Mouse (Mus musculus) liver, embryonic 14.5 days (tissue): ENCODE measurements around the gene Med24. TPM values are rescaled to one million over a fixed set of nuclear protein-coding genes. Genes with fewer than 3 reads are reported as not detected.

Source experiments
- ATAC-seq: fragments of 200-750 bp; cut with Nextera tagmentation; 2 replicates; pipeline ENCODE4 v1.8.0; 2017; ENCODE audit warnings: moderate number of reproducible peaks, mild to moderate bottlenecking, moderate library complexity; ENCODE audit not compliant: insufficient read depth
- DNase-seq, 3 experiments: peaks; one replicate each; pipeline ENCODE4 v3.0.0-alpha.2; 2012 to 2013; ENCODE audit warnings: low read depth in 3 of 3, low spot score in 3 of 3
- H3K27ac ChIP-seq: fragments of 300-500 bp; sonication (generic); 2 replicates; pipeline ENCODE4 v1.5.1; 2014; ENCODE audit warnings: moderate library complexity, mild to moderate bottlenecking, control low read depth, inconsistent platforms
- H3K27me3 ChIP-seq: fragments of 300-500 bp; sonication (generic); 2 replicates; pipeline ENCODE4 v1.6.1; 2014; ENCODE audit warnings: mild to moderate bottlenecking, low read length, moderate library complexity; ENCODE audit not compliant: control insufficient read depth, insufficient read depth
- H3K36me3 ChIP-seq: fragments of 300-500 bp; sonication (generic); replicated peaks from 2 replicates; pipeline ENCODE4 v1.6.1; 2014; ENCODE audit warnings: low read depth; ENCODE audit not compliant: control insufficient read depth, insufficient read depth
- H3K4me1 ChIP-seq, 2 experiments: fragments of 200-500 bp in 1 of 2; fragments of 300-500 bp in 1 of 2; sonication (generic) in 1 of 2; replicated peaks; 2 replicates each; pipeline ENCODE4 v1.6.1; 2012 to 2014; ENCODE audit warnings: antibody characterized with exemption in 1 of 2, inconsistent platforms in 1 of 2, low read length in 1 of 2; ENCODE audit not compliant: control insufficient read depth in 2 of 2, insufficient read depth in 2 of 2
- H3K4me2 ChIP-seq: fragments of 300-500 bp; sonication (generic); 2 replicates; pipeline ENCODE4 v1.6.1; 2014; ENCODE audit warnings: low read depth, mild to moderate bottlenecking, control low read depth, moderate library complexity
- H3K4me3 ChIP-seq, 2 experiments: fragments of 200-500 bp in 1 of 2; fragments of 300-500 bp in 1 of 2; sonication (generic) in 1 of 2; 2 replicates each; pipeline ENCODE4 v1.5.1; 2012 to 2014; ENCODE audit warnings: low read depth in 2 of 2, low read length in 2 of 2, mild to moderate bottlenecking in 2 of 2, control low read depth in 1 of 2, inconsistent platforms in 1 of 2, moderate library complexity in 1 of 2; ENCODE audit not compliant: insufficient read depth in 1 of 2
- H3K9ac ChIP-seq: fragments of 300-500 bp; sonication (generic); replicated peaks from 2 replicates; pipeline ENCODE4 v1.6.1; 2014; ENCODE audit warnings: mild to moderate bottlenecking, control low read depth, moderate library complexity
- H3K9me3 ChIP-seq: fragments of 300-500 bp; sonication (generic); 2 replicates; pipeline ENCODE4 v1.6.1; 2016; ENCODE audit warnings: low read length, mixed read lengths; ENCODE audit not compliant: control insufficient read depth
- CTCF ChIP-seq: IDR thresholded peaks from 2 replicates; pipeline ENCODE4 v1.5.1; 2016; ENCODE audit warnings: antibody characterized with exemption, low read depth, control low read depth
- EP300 ChIP-seq: IDR thresholded peaks from 2 replicates; pipeline ENCODE4 v1.6.1; 2016; ENCODE audit warnings: antibody characterized with exemption, low read depth
- WGBS: fragments of 180-500 bp; shearing (Covaris S2); extraction: QIAGEN DNeasy Blood & Tissue Kit; methylation state at CpG from one replicate; pipeline ENCODE4 v1.1.7; 2014; ENCODE audit not compliant: insufficient replicate concordance; 5-methylcytosine and 5-hydroxymethylcytosine counted together
- polyA plus RNA-seq, 2 experiments: library from polyadenylated mRNA; depleted of rRNA in 1 of 2; stranded (reverse) in 1 of 2; unstranded in 1 of 2; fragments of >200 nt; fragmentation: Nextera tagmentation in 1 of 2; extraction: Ambion mirVana in 1 of 2; gene quantifications; 2 replicates each; pipeline versions ENCODE4 v1.2.1 to v1.2.3; 2012 to 2014

Gene Med24
- polyA plus RNA-seq, 2 experiments = 21.3 to 25.0 TPM

GRCm38 (mm10) chr11:98771844-98772525, 42.8 kb upstream of the Med24 start:
- H3K36me3 ChIP-seq = no peaks in the 10 kb centered on the region
- H3K9ac ChIP-seq = no peak overlapping the region
- peak overlapping the region; percentile 11; the same call in 1 of the 2 replicates for H3K4me2 ChIP-seq
- DNase-seq (no peak), ATAC-seq (no peak)
- H3K9me3 ChIP-seq = no peaks in the 10 kb centered on the region
- H3K27ac ChIP-seq = peak overlapping the region; percentile 32
- TF ChIP-seq CTCF = no peak
- H3K4me1 ChIP-seq = peaks cover 66 to 73% of the 10 kb centered on the region in 2 experiments
- H3K4me3 ChIP-seq = no peak overlapping the region
- WGBS = 80% methylated on average over 11 of the region's 11 CpGs
- H3K27me3 ChIP-seq = no peaks in the 10 kb centered on the region

DNA sequence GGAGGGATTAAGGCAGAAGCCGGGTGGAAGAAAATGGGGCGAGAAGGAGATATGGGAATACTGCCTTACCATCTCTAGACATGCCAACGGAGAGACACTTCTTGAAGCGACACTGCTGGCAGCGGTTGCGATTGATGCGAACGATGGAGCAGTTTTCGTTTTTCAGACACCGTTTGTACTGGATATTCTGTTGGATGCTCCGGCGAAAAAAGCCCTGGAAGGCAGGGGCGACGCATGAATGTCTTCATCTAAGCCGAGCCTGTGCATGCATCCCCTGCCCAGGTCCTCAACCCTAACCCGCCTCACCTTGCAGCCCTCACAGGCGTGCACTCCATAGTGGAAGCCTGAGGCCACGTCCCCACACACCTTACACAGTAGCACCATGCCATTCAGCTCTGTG, 41.9 kb upstream of the Med24 start:
- Histone ChIP-seq H3K27ac (no peak overlapping the region), H3K9ac (no peak overlapping the region)
- no peak for ATAC-seq

DNA sequence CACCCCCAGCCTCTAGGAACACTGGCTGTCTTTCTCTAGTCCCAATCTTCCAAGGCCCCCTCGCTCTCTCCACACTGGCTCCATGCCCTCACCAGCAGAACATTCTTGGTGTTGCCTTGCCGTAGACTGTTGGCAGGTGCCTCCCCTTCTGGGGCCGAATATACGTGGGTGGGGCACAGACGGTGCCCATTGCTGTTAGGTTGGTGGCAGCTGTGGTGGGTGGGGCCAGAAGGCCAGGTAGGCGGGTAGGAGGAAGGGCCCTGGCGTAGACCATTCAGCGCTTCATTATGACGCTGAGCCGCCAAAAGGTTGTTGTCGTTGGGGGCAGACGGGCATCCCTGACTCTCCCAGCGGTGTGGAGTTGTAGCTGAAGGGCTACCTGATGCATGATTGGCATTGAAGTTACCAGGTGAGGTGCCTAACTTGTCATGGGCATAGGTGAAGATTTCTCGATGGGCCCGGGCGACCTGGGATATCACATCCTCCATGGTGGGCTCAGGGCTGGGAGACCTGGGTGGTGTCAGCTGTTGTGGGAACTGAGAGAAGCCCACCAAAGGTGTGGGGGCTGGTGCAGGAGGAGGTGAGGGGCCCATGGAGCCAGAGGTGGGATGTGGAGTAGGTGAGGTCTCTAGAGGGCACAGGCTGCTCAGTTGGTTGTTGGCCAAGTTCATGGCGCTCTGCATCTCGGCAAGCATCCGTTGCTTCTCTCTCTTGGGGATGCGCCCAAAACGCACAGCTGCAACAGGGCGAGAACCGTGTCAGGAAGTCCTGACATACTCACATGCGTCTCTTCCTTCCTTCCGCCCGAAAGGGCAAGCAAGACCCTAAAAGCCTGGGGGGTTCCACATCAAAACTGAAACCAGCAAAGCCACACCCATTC, 41.1 kb upstream of the Med24 start:
- H3K9me3 ChIP-seq = no peaks in the 10 kb centered on the region
- no peak overlapping the region for H3K9ac ChIP-seq
- TF ChIP-seq EP300 (no peak), CTCF (no peak)
- H3K4me1 ChIP-seq = peaks cover 59 to 64% of the 10 kb centered on the region in 2 experiments
- WGBS = 81% methylated on average over 26 of the region's 26 CpGs
- H3K4me3 ChIP-seq = no peak overlapping the region
- no peak for DNase-seq
- H3K27ac ChIP-seq = no peak overlapping the region
- H3K36me3 ChIP-seq = no peaks in the 10 kb centered on the region
- H3K27me3 ChIP-seq = no peaks in the 10 kb centered on the region
- H3K4me2 ChIP-seq = no peak overlapping the region
- ATAC-seq = no peak

More for the DNA sequence above, 41.9 kb upstream of the Med24 start:
- DNase-seq = no peak
- no peak overlapping the region for H3K4me2 ChIP-seq
- no peaks in the 10 kb centered on the region for H3K9me3 ChIP-seq
- 88% methylated on average over 18 of the region's 18 CpGs for WGBS
- no peak overlapping the region for H3K4me3 ChIP-seq
- peaks cover 62 to 71% of the 10 kb centered on the region in 2 experiments for H3K4me1 ChIP-seq
- TF ChIP-seq EP300 = no peak
- TF ChIP-seq CTCF = no peak
- H3K27me3 ChIP-seq = no peaks in the 10 kb centered on the region
- no peaks in the 10 kb centered on the region for H3K36me3 ChIP-seq

GRCm38 (mm10) chr11:98769007-98769954, 40.0 kb upstream of the Med24 start:
- Histone ChIP-seq H3K4me2 (peak overlapping the region; percentile 80), H3K4me1 (peaks cover 54% of the 10 kb centered on the region in 2 experiments), H3K27ac (peak overlapping the region; percentile 81)

More at GRCm38 (mm10) chr11:98769007-98769954, 40.0 kb upstream of the Med24 start:
- peak; percentile 2; the same call in 1 of the 2 replicates for ATAC-seq
- Histone ChIP-seq H3K9ac (peak overlapping the region; percentile 67), H3K9me3 (no peaks in the 10 kb centered on the region), H3K36me3 (peaks cover 3% of the 10 kb centered on the region; the same call in 1 of the 2 replicates), H3K27me3 (no peaks in the 10 kb centered on the region), H3K4me3 (peak overlapping the region; percentile 22 to 54; a peak in 3 of 4 replicates)
- no peak for TF ChIP-seq EP300
- TF ChIP-seq CTCF = no peak
- 66% methylated on average over 25 of the region's 25 CpGs for WGBS
- DNase-seq = no peak
